Mouse (Mus musculus) G1E (cell line): ENCODE measurements at regions not wholly inside any gene's neighbourhood (a gene's known extent, or its start where the extent isn't known, plus 50 kb on each side); places are given as distances from the start of the nearest gene placed in this dataset.

ENCODE experiments used
- CTCF ChIP-seq: IDR thresholded peaks from 2 replicates; pipeline ENCODE4 v1.5.1; 2012; ENCODE audit warnings: low read depth, low read length, inconsistent platforms, mixed read lengths
- GATA1 ChIP-seq: IDR thresholded peaks from 2 replicates; pipeline ENCODE4 v1.6.1; 2012; ENCODE audit warnings: borderline replicate concordance, low read length, inconsistent platforms, mixed read lengths
- GATA2 ChIP-seq: IDR thresholded peaks from 2 replicates; pipeline ENCODE4 v1.6.1; 2012; ENCODE audit warnings: low read depth, low read length, inconsistent platforms, borderline replicate concordance
- POLR2AphosphoS5 ChIP-seq: IDR thresholded peaks from 2 replicates; pipeline ENCODE4 v1.6.1; 2012; ENCODE audit warnings: low read depth, low read length, inconsistent platforms; ENCODE audit not compliant: insufficient replicate concordance
- TAL1 ChIP-seq: conservative IDR thresholded peaks from 2 replicates; pipeline ENCODE4 v1.6.1; 2012; ENCODE audit warnings: low read depth, low read length, inconsistent platforms, mixed read lengths

GRCm38 (mm10) chr15:62295233-62295927 lies 1372.6 kb upstream of the A1bg start:
- no peak for TF ChIP-seq CTCF
- no peak for TF ChIP-seq TAL1
- no peak for TF ChIP-seq POLR2AphosphoS5
- TF ChIP-seq GATA1: no peak
- no peak for TF ChIP-seq GATA2
